Mouse (Mus musculus) embryo, embryonic 11.5 days (tissue): ENCODE measurements around the gene Naa38.
A peak's percentile ranks its signal among the peaks of the same experiment; 100 is the strongest.
"Not testable (repeated sequence)": the region's sequence is repeated elsewhere in the genome, so short reads cannot be mapped to it uniquely, and the experiment has no call there.

Experiments
- DNase-seq: peaks from one replicate; pipeline ENCODE4 v3.0.0-alpha.2; 2012; ENCODE audit warnings: low read depth, low spot score

The Naa38 gene

GRCm38 (mm10) chr11:69395235-69395633, at the start of gene Naa38, which contains the start of gene Cyb5d1:
TSS of gene Naa38 (plus strand) at chr11:69395487.
TSS of gene Cyb5d1 (minus strand) at chr11:69395631.
- not testable (repeated sequence) for DNase-seq

- DNase-seq: no peak
These were observed 48.8 kb upstream of the Naa38 start for GRCm38 (mm10) chr11:69346441-69346840.

GRCm38 (mm10) chr11:69356544-69356943, 38.7 kb upstream of the Naa38 start:
- DNase-seq: no peak

- no peak for DNase-seq
These were observed 37.6 kb upstream of the Naa38 start for GRCm38 (mm10) chr11:69357690-69358089.

- DNase-seq: no peak
These were observed 33.3 kb upstream of the Naa38 start for GRCm38 (mm10) chr11:69362021-69362420.

- no peak for DNase-seq
These were observed 32.8 kb upstream of the Naa38 start for GRCm38 (mm10) chr11:69362479-69362878.

GRCm38 (mm10) chr11:69364376-69364775, 30.9 kb upstream of the Naa38 start:
- DNase-seq: no peak

- no peak for DNase-seq
These were observed 30.4 kb upstream of the Naa38 start for GRCm38 (mm10) chr11:69364910-69365309.

GRCm38 (mm10) chr11:69365722-69366121, 29.6 kb upstream of the Naa38 start:
- no peak for DNase-seq

GRCm38 (mm10) chr11:69366157-69366854, 29.0 kb upstream of the Naa38 start:
- DNase-seq: peak; percentile 89

- no peak for DNase-seq
These were observed 28.3 kb upstream of the Naa38 start for GRCm38 (mm10) chr11:69366855-69367615.

- peak; percentile 43 for DNase-seq
These were observed 27.5 kb upstream of the Naa38 start for GRCm38 (mm10) chr11:69367616-69368355.

GRCm38 (mm10) chr11:69368356-69369214, 26.7 kb upstream of the Naa38 start:
- no peak for DNase-seq

- no peak for DNase-seq
These were observed 25.9 kb upstream of the Naa38 start, which contains the start of gene Chd3 for GRCm38 (mm10) chr11:69369215-69369989. TSS of gene Chd3 (minus strand) at chr11:69369406.

- no peak for DNase-seq
These were observed 25.1 kb upstream of the Naa38 start for GRCm38 (mm10) chr11:69369990-69370816.

- DNase-seq: no peak
These were observed 24.5 kb upstream of the Naa38 start for GRCm38 (mm10) chr11:69370817-69371215.

- no peak for DNase-seq
These were observed 23.7 kb upstream of the Naa38 start for GRCm38 (mm10) chr11:69371601-69372000.

GRCm38 (mm10) chr11:69372056-69372779, 23.1 kb upstream of the Naa38 start:
- DNase-seq: no peak

- DNase-seq: no peak
These were observed 22.5 kb upstream of the Naa38 start for GRCm38 (mm10) chr11:69372780-69373170.
